Mouse (Mus musculus) MEL (cell line): ENCODE data around the gene Ptger1. TPM values are rescaled to one million over a fixed set of nuclear protein-coding genes. Genes with fewer than 3 reads are reported as not detected.

Experiments
- polyA plus RNA-seq, 2 experiments: library from polyadenylated mRNA; stranded (reverse) in 1 of 2; unstranded in 1 of 2; fragments of >175 nt in 1 of 2; fragments of >200 nt in 1 of 2; gene quantifications; 2 replicates each; pipeline versions ENCODE4 v1.2.1 to v1.2.4; 2012; ENCODE audit warnings: low replicate concordance in 2 of 2, low read depth in 1 of 2; ENCODE audit not compliant: insufficient read length in 2 of 2, insufficient read depth in 1 of 2, missing spikeins in 1 of 2
- total RNA-seq: library from RNA; depleted of rRNA; stranded (reverse); fragments of 300-350 nt; gene quantifications from 2 replicates; pipeline ENCODE4 v1.2.3, GENCODE M21; 2012; rRNA removed

Gene Ptger1
- total and polyA plus RNA-seq, 3 experiments, result 3.1 to 4.0 TPM; not detected in 1

Other genes starting within 250 kb of the Ptger1 start
- gene Scoc, start 208.3 kb upstream of the Ptger1 start, total RNA-seq, result 24.4 and 29.5 TPM in 2 replicates
- gene Scoc, start 208.3 kb upstream of the Ptger1 start, polyA plus RNA-seq, result 10 to 100 TPM in 1 of 2 experiments, not detected in 1; 14.7 TPM
- not detected in 2 replicates for gene Olfr370, start 130.9 kb upstream of the Ptger1 start, total RNA-seq
- gene Olfr370, start 130.9 kb upstream of the Ptger1 start, polyA plus RNA-seq, result under 1 TPM in 1 of 2 experiments, not detected in 1; 0.26 TPM
- 306 and 311 TPM in 2 replicates for gene Ndufb7, start 100.0 kb upstream of the Ptger1 start, total RNA-seq
- 100 to 1,000 TPM in 1 of 2 experiments, not detected in 1; 194 TPM for gene Ndufb7, start 100.0 kb upstream of the Ptger1 start, polyA plus RNA-seq
- gene Tecr, start 58.7 kb upstream of the Ptger1 start, total RNA-seq, result 74.2 and 78.0 TPM in 2 replicates
- gene Tecr, start 58.7 kb upstream of the Ptger1 start, polyA plus RNA-seq, result 100 to 1,000 TPM in 1 of 2 experiments, not detected in 1; 229 TPM
- gene Dnajb1, start 58.5 kb upstream of the Ptger1 start, total RNA-seq, result 38.2 and 43.2 TPM in 2 replicates
- 10 to 100 TPM in 1 of 2 experiments, not detected in 1; 56.6 TPM for gene Dnajb1, start 58.5 kb upstream of the Ptger1 start, polyA plus RNA-seq
- gene Gipc1, start 14.0 kb upstream of the Ptger1 start, total RNA-seq, result 34.3 and 38.6 TPM in 2 replicates
- 10 to 100 TPM in 1 of 2 experiments, not detected in 1; 70.7 TPM for gene Gipc1, start 14.0 kb upstream of the Ptger1 start, polyA plus RNA-seq
- gene Pkn1, start 32.5 kb downstream of the Ptger1 start, total RNA-seq, result 33.5 and 37.8 TPM in 2 replicates
- gene Pkn1, start 32.5 kb downstream of the Ptger1 start, polyA plus RNA-seq, result 10 to 100 TPM; 41.2 to 73.2 TPM
- 279 and 361 TPM in 2 replicates for gene Ddx39, start 48.5 kb downstream of the Ptger1 start, total RNA-seq
- 100 to 1,000 TPM; 272 to 304 TPM for gene Ddx39, start 48.5 kb downstream of the Ptger1 start, polyA plus RNA-seq
- gene Adgre5, start 74.6 kb downstream of the Ptger1 start, total RNA-seq, result 16.1 and 18.5 TPM in 2 replicates
- gene Adgre5, start 74.6 kb downstream of the Ptger1 start, polyA plus RNA-seq, result 10 to 100 TPM in 1 of 2 experiments, not detected in 1; 21.4 TPM
- 17.7 and 21.7 TPM in 2 replicates for gene Adgrl1, start 233.4 kb downstream of the Ptger1 start, total RNA-seq
- 10 to 100 TPM in 1 of 2 experiments, not detected in 1; 35.3 TPM for gene Adgrl1, start 233.4 kb downstream of the Ptger1 start, polyA plus RNA-seq